Mouse (Mus musculus): Measurements from ENCODE around the gene Sec23ip. TPM values are rescaled to one million over a fixed set of nuclear protein-coding genes. Genes with fewer than 3 reads are reported as not detected.
"Not testable (repeated sequence)": the region's sequence is repeated elsewhere in the genome, so short reads cannot be mapped to it uniquely, and the experiment has no call there.

The Sec23ip gene
- 37.0 and 42.5 TPM in 2 replicates for polyA plus RNA-seq (2014; fragmentation: Nextera tagmentation; extraction: Ambion mirVana)

- WGBS = under 1% methylated on average over 54 of the region's 55 CpGs
These were observed at the start of gene Sec23ip for GRCm38 (mm10) chr7:128744684-128745485. Gene Sec23ip (plus strand): TSS chr7:128744943.

DNA sequence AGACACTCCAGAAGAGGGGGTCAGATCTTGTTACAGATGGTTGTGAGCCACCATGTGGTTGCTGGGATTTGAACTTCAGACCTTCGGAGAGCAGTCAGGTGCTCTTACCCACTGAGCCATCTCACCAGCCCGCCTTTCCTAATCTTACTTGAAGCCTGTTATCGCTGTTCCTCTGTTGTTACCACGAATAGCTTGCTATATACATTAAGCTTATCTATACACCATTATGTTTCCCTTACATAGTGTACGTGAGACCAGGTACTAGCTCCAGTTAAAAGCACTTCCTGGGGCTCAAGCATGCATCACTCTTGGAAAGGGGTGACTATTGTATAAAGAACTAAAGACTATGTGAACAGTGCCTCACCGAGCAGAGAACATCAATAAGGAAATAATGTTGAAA lies 44.8 kb upstream of the Sec23ip start:
- not testable (repeated sequence) for H3K27me3 ChIP-seq (ENCODE audit: control insufficient read depth, insufficient read depth, low read length)
- WGBS = 98% methylated on average over 6 of the region's 6 CpGs

More at GRCm38 (mm10) chr7:128744684-128745485, at the start of gene Sec23ip:
- Histone ChIP-seq H3K4me1 (ENCODE audit: control insufficient read depth, insufficient read depth, low read length) (peaks cover 24% of the 10 kb centered on the region), H3K4me2 (ENCODE audit: low read depth, low read length) (peak within 1 kb of the TSS; percentile 88), H3K27ac (ENCODE audit: low read depth, low read length) (peak within 1 kb of the TSS; percentile 76), H3K9ac (replicated peaks; ENCODE audit: low read depth, low read length) (peak within 1 kb of the TSS; percentile 86), H3K27me3 (ENCODE audit: control insufficient read depth, insufficient read depth, low read length) (no peaks in the 10 kb centered on the region), H3K9me3 (ENCODE audit: control insufficient read depth, low read length) (no peaks in the 10 kb centered on the region), H3K36me3 (ENCODE audit: control insufficient read depth, insufficient read depth, low read length) (no peaks in the 10 kb centered on the region), H3K4me3 (ENCODE audit: low read depth, low read length) (peak within 1 kb of the TSS; percentile 98)
- ATAC-seq (ENCODE audit: low read depth) = peak; percentile 91

DNA sequence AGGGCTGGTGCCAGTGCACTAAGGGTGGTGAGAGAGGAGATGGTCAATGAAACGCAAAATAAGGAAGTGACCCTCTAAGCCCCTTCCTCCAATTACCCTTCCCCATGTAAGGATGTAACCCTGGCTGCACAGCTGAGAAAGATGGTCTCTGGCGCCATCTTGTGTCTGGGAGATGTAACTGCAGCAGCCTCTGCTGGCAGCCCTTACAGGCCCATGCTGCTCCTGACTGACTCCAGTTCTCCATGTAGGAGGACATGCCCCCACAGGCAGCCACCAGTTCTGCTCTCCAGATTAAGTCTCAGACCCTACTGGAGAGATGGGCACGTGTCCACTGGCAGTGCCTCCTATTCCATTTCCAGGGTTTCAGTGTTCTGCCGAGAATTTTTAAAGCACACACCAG lies 39.0 kb upstream of the Sec23ip start:
- ATAC-seq (ENCODE audit: low read depth) = peak; percentile 68; the same call in 1 of the 2 replicates
- Histone ChIP-seq H3K36me3 (ENCODE audit: control insufficient read depth, insufficient read depth, low read length) (peaks cover 71% of the 10 kb centered on the region), H3K4me1 (ENCODE audit: control insufficient read depth, insufficient read depth, low read length) (no peaks in the 10 kb centered on the region), H3K4me2 (ENCODE audit: low read depth, low read length) (no peak overlapping the region), H3K27me3 (ENCODE audit: control insufficient read depth, insufficient read depth, low read length) (no peaks in the 10 kb centered on the region), H3K9me3 (ENCODE audit: control insufficient read depth, low read length) (no peaks in the 10 kb centered on the region), H3K9ac (replicated peaks; ENCODE audit: low read depth, low read length) (no peak overlapping the region), H3K4me3 (ENCODE audit: low read depth, low read length) (no peak overlapping the region), H3K27ac (ENCODE audit: low read depth, low read length) (no peak overlapping the region)
- 28% methylated on average over 4 of the region's 4 CpGs for WGBS

More for the DNA sequence above, 44.8 kb upstream of the Sec23ip start:
- not testable (repeated sequence) for ATAC-seq (ENCODE audit: low read depth); H3K4me2 ChIP-seq (ENCODE audit: low read depth, low read length); H3K9ac ChIP-seq (replicated peaks; ENCODE audit: low read depth, low read length); H3K9me3 ChIP-seq (ENCODE audit: control insufficient read depth, low read length); H3K4me3 ChIP-seq (ENCODE audit: low read depth, low read length); H3K4me1 ChIP-seq (ENCODE audit: control insufficient read depth, insufficient read depth, low read length); H3K27ac ChIP-seq (ENCODE audit: low read depth, low read length)
- H3K36me3 ChIP-seq (ENCODE audit: control insufficient read depth, insufficient read depth, low read length) = peaks cover 61% of the 10 kb centered on the region; the same call in 1 of the 2 replicates

GRCm38 (mm10) chr7:128717991-128718390 lies 26.8 kb upstream of the Sec23ip start:
- H3K27me3 ChIP-seq (ENCODE audit: control insufficient read depth, insufficient read depth, low read length) = no peaks in the 10 kb centered on the region
- no peak overlapping the region for H3K4me2 ChIP-seq (ENCODE audit: low read depth, low read length)
- no peak overlapping the region for H3K27ac ChIP-seq (ENCODE audit: low read depth, low read length)
- no peaks in the 10 kb centered on the region for H3K4me1 ChIP-seq (ENCODE audit: control insufficient read depth, insufficient read depth, low read length)
- 81% methylated on average over 4 of the region's 4 CpGs for WGBS
- H3K36me3 ChIP-seq (ENCODE audit: control insufficient read depth, insufficient read depth, low read length) = peaks cover 36% of the 10 kb centered on the region
- no peak for ATAC-seq (ENCODE audit: low read depth)
- no peaks in the 10 kb centered on the region for H3K9me3 ChIP-seq (ENCODE audit: control insufficient read depth, low read length)
- H3K4me3 ChIP-seq (ENCODE audit: low read depth, low read length) = no peak overlapping the region
- H3K9ac ChIP-seq (replicated peaks; ENCODE audit: low read depth, low read length) = no peak overlapping the region

DNA sequence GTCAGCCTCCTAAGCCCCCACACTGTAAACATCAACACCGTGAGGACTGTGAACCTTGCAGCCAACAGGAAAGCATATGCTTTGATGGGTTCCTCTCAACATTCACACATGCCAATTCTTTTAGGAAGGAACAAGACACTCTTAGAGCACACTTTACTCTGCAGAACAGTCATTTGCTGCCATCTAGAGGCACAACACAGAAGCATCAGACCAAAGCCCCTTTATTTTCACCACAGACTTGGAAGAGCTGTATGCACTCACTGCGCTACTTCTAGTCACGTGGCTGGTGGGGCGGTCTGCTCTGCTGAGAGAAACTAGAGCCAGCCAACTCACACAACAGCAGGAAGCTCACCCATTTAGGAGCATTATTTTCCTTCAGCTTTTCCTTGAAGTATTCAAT lies 20.0 kb upstream of the Sec23ip start:
- H3K36me3 ChIP-seq (ENCODE audit: control insufficient read depth, insufficient read depth, low read length) = peaks cover 7% of the 10 kb centered on the region
- no peaks in the 10 kb centered on the region for H3K27me3 ChIP-seq (ENCODE audit: control insufficient read depth, insufficient read depth, low read length)
- H3K4me3 ChIP-seq (ENCODE audit: low read depth, low read length) = no peak overlapping the region
- H3K9ac ChIP-seq (replicated peaks; ENCODE audit: low read depth, low read length) = no peak overlapping the region
- H3K9me3 ChIP-seq (ENCODE audit: control insufficient read depth, low read length) = no peaks in the 10 kb centered on the region
- H3K4me1 ChIP-seq (ENCODE audit: control insufficient read depth, insufficient read depth, low read length) = 0 out of 2 replicates have a peak, but pooled peaks cover 6% of the 10 kb centered on the region
- WGBS = 29% methylated on average over 4 of the region's 4 CpGs
- peak; percentile 87 for ATAC-seq (ENCODE audit: low read depth)
- no peak overlapping the region for H3K27ac ChIP-seq (ENCODE audit: low read depth, low read length)
- H3K4me2 ChIP-seq (ENCODE audit: low read depth, low read length) = no peak overlapping the region

DNA sequence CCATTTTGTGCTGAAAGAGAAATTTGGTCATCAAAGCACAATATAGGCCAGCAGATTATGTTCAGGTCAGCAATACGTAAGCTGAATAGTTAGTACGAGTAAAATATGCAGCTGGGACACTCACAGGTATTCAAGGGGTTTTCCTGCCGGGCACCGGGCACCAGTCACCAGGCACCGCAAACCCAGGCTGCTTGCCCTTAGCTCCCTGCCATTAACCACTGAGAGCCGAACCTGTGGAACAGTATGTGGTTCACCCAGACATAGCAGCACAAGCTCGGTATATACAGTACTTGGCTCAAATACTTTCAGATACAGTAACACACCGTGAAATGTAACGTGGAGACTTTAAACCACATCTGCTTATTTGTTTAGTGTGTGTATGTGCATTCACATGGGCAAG lies 19.6 kb upstream of the Sec23ip start:
- no peaks in the 10 kb centered on the region for H3K27me3 ChIP-seq (ENCODE audit: control insufficient read depth, insufficient read depth, low read length)
- ATAC-seq (ENCODE audit: low read depth) = no peak
- H3K4me3 ChIP-seq (ENCODE audit: low read depth, low read length) = no peak overlapping the region
- no peaks in the 10 kb centered on the region for H3K9me3 ChIP-seq (ENCODE audit: control insufficient read depth, low read length)
- 89% methylated on average over 9 of the region's 9 CpGs for WGBS
- no peak overlapping the region for H3K27ac ChIP-seq (ENCODE audit: low read depth, low read length)
- 0 out of 2 replicates have a peak, but pooled peaks cover 6% of the 10 kb centered on the region for H3K4me1 ChIP-seq (ENCODE audit: control insufficient read depth, insufficient read depth, low read length)
- H3K9ac ChIP-seq (replicated peaks; ENCODE audit: low read depth, low read length) = no peak overlapping the region
- peaks cover 4% of the 10 kb centered on the region; the same call in 1 of the 2 replicates for H3K36me3 ChIP-seq (ENCODE audit: control insufficient read depth, insufficient read depth, low read length)
- H3K4me2 ChIP-seq (ENCODE audit: low read depth, low read length) = no peak overlapping the region

DNA sequence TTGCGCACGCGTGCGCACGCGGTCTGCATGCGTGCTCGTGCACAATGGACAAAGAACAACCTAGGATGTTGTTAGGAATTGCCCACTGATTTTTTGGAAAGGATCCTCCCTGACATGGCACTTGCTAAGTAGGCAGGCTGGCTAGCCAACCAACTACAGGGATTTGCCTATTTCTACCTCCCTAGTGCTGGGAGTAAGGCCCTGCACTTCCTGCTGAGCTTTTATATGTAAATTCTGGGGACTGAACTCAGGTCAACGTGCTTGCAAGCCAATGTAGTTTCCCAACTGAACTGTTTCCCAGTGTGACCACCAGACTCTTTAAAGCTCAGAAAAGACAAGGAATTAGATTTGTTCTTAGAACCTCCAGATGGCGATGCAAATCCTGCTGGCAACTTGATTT lies 17.7 kb upstream of the Sec23ip start:
- 47% methylated on average over 10 of the region's 10 CpGs for WGBS
- ATAC-seq (ENCODE audit: low read depth) = no peak
- Histone ChIP-seq H3K4me2 (ENCODE audit: low read depth, low read length) (no peak overlapping the region), H3K27me3 (ENCODE audit: control insufficient read depth, insufficient read depth, low read length) (no peaks in the 10 kb centered on the region), H3K27ac (ENCODE audit: low read depth, low read length) (no peak overlapping the region), H3K9me3 (ENCODE audit: control insufficient read depth, low read length) (no peaks in the 10 kb centered on the region), H3K4me3 (ENCODE audit: low read depth, low read length) (no peak overlapping the region), H3K4me1 (ENCODE audit: control insufficient read depth, insufficient read depth, low read length) (0 out of 2 replicates have a peak, but pooled peaks cover 6% of the 10 kb centered on the region), H3K36me3 (ENCODE audit: control insufficient read depth, insufficient read depth, low read length) (no peaks in the 10 kb centered on the region; the same call in 1 of the 2 replicates), H3K9ac (replicated peaks; ENCODE audit: low read depth, low read length) (no peak overlapping the region)

- Histone ChIP-seq H3K9ac (replicated peaks; ENCODE audit: low read depth, low read length) (no peak overlapping the region), H3K4me1 (ENCODE audit: control insufficient read depth, insufficient read depth, low read length) (0 out of 2 replicates have a peak, but pooled peaks cover 6% of the 10 kb centered on the region), H3K27ac (ENCODE audit: low read depth, low read length) (no peak overlapping the region), H3K4me3 (ENCODE audit: low read depth, low read length) (no peak overlapping the region), H3K27me3 (ENCODE audit: control insufficient read depth, insufficient read depth, low read length) (no peaks in the 10 kb centered on the region), H3K36me3 (ENCODE audit: control insufficient read depth, insufficient read depth, low read length) (no peaks in the 10 kb centered on the region; the same call in 1 of the 2 replicates), H3K9me3 (ENCODE audit: control insufficient read depth, low read length) (no peaks in the 10 kb centered on the region), H3K4me2 (ENCODE audit: low read depth, low read length) (no peak overlapping the region)
- no peak for ATAC-seq (ENCODE audit: low read depth)
- WGBS = 29% methylated on average over 5 of the region's 5 CpGs
These were observed 17.0 kb upstream of the Sec23ip start for GRCm38 (mm10) chr7:128727701-128728100.

DNA sequence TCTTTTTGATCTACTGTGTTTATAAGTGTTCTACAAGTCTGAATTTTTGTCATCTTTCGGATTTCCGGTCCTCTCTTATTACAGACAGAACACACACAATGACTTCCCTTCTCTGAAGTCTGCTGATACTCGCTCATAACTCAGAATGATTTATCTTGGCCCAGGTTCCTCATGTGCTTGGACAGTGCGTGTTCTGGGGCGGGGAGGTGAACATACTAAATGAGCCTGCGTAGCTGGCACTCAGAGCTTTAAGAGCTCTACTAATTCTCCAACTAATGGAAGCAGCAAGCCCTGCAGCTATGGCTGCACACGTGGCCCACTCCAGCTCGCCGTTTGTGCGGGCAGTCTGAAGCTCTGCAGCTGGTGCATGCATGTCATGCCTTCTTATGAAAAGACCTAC lies 16.0 kb upstream of the Sec23ip start:
- H3K27ac ChIP-seq (ENCODE audit: low read depth, low read length) = no peak overlapping the region
- H3K4me1 ChIP-seq (ENCODE audit: control insufficient read depth, insufficient read depth, low read length) = 0 out of 2 replicates have a peak, but pooled peaks cover 6% of the 10 kb centered on the region
- WGBS = 73% methylated on average over 10 of the region's 10 CpGs
- H3K27me3 ChIP-seq (ENCODE audit: control insufficient read depth, insufficient read depth, low read length) = no peaks in the 10 kb centered on the region
- H3K36me3 ChIP-seq (ENCODE audit: control insufficient read depth, insufficient read depth, low read length) = no peaks in the 10 kb centered on the region
- no peak overlapping the region for H3K4me2 ChIP-seq (ENCODE audit: low read depth, low read length)
- no peak overlapping the region for H3K4me3 ChIP-seq (ENCODE audit: low read depth, low read length)
- H3K9me3 ChIP-seq (ENCODE audit: control insufficient read depth, low read length) = no peaks in the 10 kb centered on the region
- H3K9ac ChIP-seq (replicated peaks; ENCODE audit: low read depth, low read length) = no peak overlapping the region
- no peak for ATAC-seq (ENCODE audit: low read depth)

All from neural tube, embryonic 14.5 days (tissue).